Mouse (Mus musculus) embryonic facial prominence, embryonic 11.5 days (tissue): ENCODE data around the gene Narfl. TPM values are rescaled to one million over a fixed set of nuclear protein-coding genes. Genes with fewer than 3 reads are reported as not detected.

Experiments
- ATAC-seq: fragments of 200-750 bp; cut with Nextera tagmentation; replicated peaks from 2 replicates; pipeline ENCODE4 v1.8.0; 2017; ENCODE audit warnings: low read depth; ENCODE audit not compliant: insufficient number of reproducible peaks, low FRiP score, low TSS enrichment
- DNase-seq: peaks from one replicate; pipeline ENCODE4 v3.0.0-alpha.2; 2015; ENCODE audit warnings: low spot score
- H3K27ac ChIP-seq: fragments of 300-500 bp; sonication (generic); replicated peaks from 2 replicates; pipeline ENCODE4 v1.5.1; 2014; ENCODE audit warnings: mild to moderate bottlenecking, low read depth, low read length, control low read depth
- H3K27me3 ChIP-seq: fragments of 300-500 bp; sonication (generic); 2 replicates; pipeline ENCODE4 v1.6.1; 2014; ENCODE audit warnings: mild to moderate bottlenecking, low read length, moderate library complexity, mixed read lengths; ENCODE audit not compliant: control insufficient read depth, insufficient read depth
- H3K36me3 ChIP-seq: fragments of 300-500 bp; sonication (generic); replicated peaks from 2 replicates; pipeline ENCODE4 v1.6.1; 2014; ENCODE audit warnings: low read depth, mild to moderate bottlenecking, low read length, moderate library complexity, mixed read lengths; ENCODE audit not compliant: control insufficient read depth, insufficient read depth
- H3K4me1 ChIP-seq: fragments of 300-500 bp; sonication (generic); 2 replicates; pipeline ENCODE4 v1.6.1; 2014; ENCODE audit warnings: low read length, mixed read lengths; ENCODE audit not compliant: control insufficient read depth, insufficient read depth
- H3K4me2 ChIP-seq: fragments of 300-500 bp; sonication (generic); 2 replicates; pipeline ENCODE4 v1.6.1; 2014; ENCODE audit warnings: low read depth, mild to moderate bottlenecking, control low read depth, low read length, moderate library complexity
- H3K4me3 ChIP-seq: fragments of 300-500 bp; sonication (generic); 2 replicates; pipeline ENCODE4 v1.5.1; 2014; ENCODE audit warnings: low read depth, low read length, control low read depth
- H3K9ac ChIP-seq: fragments of 300-500 bp; sonication (generic); replicated peaks from 2 replicates; pipeline ENCODE4 v1.6.1; 2014; ENCODE audit warnings: mild to moderate bottlenecking, control low read depth, low read length
- H3K9me3 ChIP-seq: fragments of 300-500 bp; sonication (generic); replicated peaks from 2 replicates; pipeline ENCODE4 v1.6.1; 2016; ENCODE audit warnings: mild to moderate bottlenecking, low read length, inconsistent platforms, mixed read lengths; ENCODE audit not compliant: control insufficient read depth
- WGBS: fragments of 180-500 bp; shearing (Covaris S2); extraction: QIAGEN DNeasy Blood & Tissue Kit; methylation state at CpG from one replicate; pipeline ENCODE4 v1.1.7; 2014; 5-methylcytosine and 5-hydroxymethylcytosine counted together
- polyA plus RNA-seq: library from polyadenylated mRNA; unstranded; fragments of >200 nt; fragmentation: Nextera tagmentation; extraction: Ambion mirVana; gene quantifications from 2 replicates; pipeline ENCODE4 v1.2.1, GENCODE M21; 2014

Narfl gene
- polyA plus RNA-seq, 1 experiment from 2014 or later, result 23.8 TPM

- H3K4me1 ChIP-seq, result peaks cover 5% of the 10 kb centered on the region; the same call in 1 of the 2 replicates
Observed at GRCm38 (mm10) chr17:25786781-25787504, 13.4 kb downstream of the Narfl start.

GRCm38 (mm10) chr17:25791320-25791842, 17.8 kb downstream of the Narfl start:
- Histone ChIP-seq H3K4me2 (peak overlapping the region; percentile 87), H3K27me3 (no peaks in the 10 kb centered on the region), H3K9me3 (no peaks in the 10 kb centered on the region), H3K4me1 (peaks cover 7% of the 10 kb centered on the region), H3K4me3 (peak overlapping the region; percentile 67), H3K9ac (peak overlapping the region; percentile 83), H3K27ac (peak overlapping the region; percentile 90), H3K36me3 (no peaks in the 10 kb centered on the region; the same call in 1 of the 2 replicates)
- ATAC-seq (0 out of 2 replicates have a peak, but pooled peaks have one; percentile 3), DNase-seq (no peak)
- WGBS, result 27% methylated on average over 19 of the region's 19 CpGs

More at GRCm38 (mm10) chr17:25786781-25787504, 13.4 kb downstream of the Narfl start:
- Histone ChIP-seq H3K4me2 (no peak overlapping the region), H3K27me3 (no peaks in the 10 kb centered on the region), H3K9me3 (no peaks in the 10 kb centered on the region), H3K27ac (no peak overlapping the region), H3K36me3 (peaks cover 12% of the 10 kb centered on the region), H3K4me3 (no peak overlapping the region), H3K9ac (no peak overlapping the region)
- 89% methylated on average over 9 of the region's 9 CpGs for WGBS
- no peak for ATAC-seq
- no peak for DNase-seq

GRCm38 (mm10) chr17:25791843-25792527, 18.4 kb downstream of the Narfl start:
- WGBS, result under 1% methylated on average over 45 of the region's 45 CpGs
- peak overlapping the region; percentile 83 for H3K9ac ChIP-seq
- peaks cover 7% of the 10 kb centered on the region for H3K4me1 ChIP-seq
- H3K4me3 ChIP-seq, result peak overlapping the region; percentile 67
- peak overlapping the region; percentile 90 for H3K27ac ChIP-seq
- no peaks in the 10 kb centered on the region; the same call in 1 of the 2 replicates for H3K36me3 ChIP-seq
- peak overlapping the region; percentile 87 for H3K4me2 ChIP-seq
- peak; percentile 25 for ATAC-seq
- H3K9me3 ChIP-seq, result no peaks in the 10 kb centered on the region
- no peaks in the 10 kb centered on the region for H3K27me3 ChIP-seq
- DNase-seq, result peak; percentile 88

DNA sequence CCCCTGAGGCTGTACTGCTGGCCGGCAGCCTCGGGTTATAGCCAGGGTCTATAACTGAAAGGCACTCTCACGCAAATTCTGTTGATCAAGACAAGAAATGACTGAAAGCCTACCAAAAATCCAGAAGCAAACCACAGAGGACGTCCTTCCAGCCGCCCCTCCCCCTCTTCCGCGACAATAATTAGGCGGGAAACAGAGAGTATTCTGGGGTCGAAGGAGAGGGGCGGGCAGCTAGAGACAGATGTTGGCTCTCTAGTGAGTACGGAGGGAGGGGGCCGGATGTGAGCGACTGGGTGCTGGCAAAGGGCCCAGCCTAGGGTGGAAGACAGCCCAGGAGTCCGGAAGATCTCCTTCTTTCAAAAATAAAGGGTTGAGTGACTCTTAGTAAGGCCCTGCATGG, 19.0 kb downstream of the Narfl start, which contains the start of gene Fam173a:
Fam173a (minus strand) TSS at position 287 of the 400 bp plus-strand sequence.
- Histone ChIP-seq H3K4me1 (peaks cover 7% of the 10 kb centered on the region), H3K27ac (peak within 1 kb of the TSS; percentile 90), H3K27me3 (no peaks in the 10 kb centered on the region), H3K4me3 (peak within 1 kb of the TSS; percentile 67), H3K9me3 (no peaks in the 10 kb centered on the region), H3K9ac (peak within 1 kb of the TSS; percentile 83), H3K36me3 (no peaks in the 10 kb centered on the region; the same call in 1 of the 2 replicates), H3K4me2 (peak within 1 kb of the TSS; percentile 87)
- DNase-seq (peak; percentile 79), ATAC-seq (peak; percentile 21)
- WGBS, result 1% methylated on average over 13 of the region's 14 CpGs

GRCm38 (mm10) chr17:25794197-25794596, 20.6 kb downstream of the Narfl start:
- DNase-seq, result peak; percentile 22
- no peaks in the 10 kb centered on the region for H3K36me3 ChIP-seq
- ATAC-seq, result no peak
- H3K4me2 ChIP-seq, result no peak overlapping the region
- WGBS, result 44% methylated on average over 13 of the region's 13 CpGs
- peak overlapping the region; percentile 2; the same call in 1 of the 2 replicates for H3K9ac ChIP-seq
- peak overlapping the region; percentile 80; the same call in 1 of the 2 replicates for H3K4me3 ChIP-seq
- no peaks in the 10 kb centered on the region for H3K27me3 ChIP-seq
- H3K27ac ChIP-seq, result no peak overlapping the region
- peaks cover 7% of the 10 kb centered on the region for H3K4me1 ChIP-seq
- no peaks in the 10 kb centered on the region for H3K9me3 ChIP-seq

- peak overlapping the region; percentile 97 for H3K4me2 ChIP-seq
- peak overlapping the region; percentile 30; the same call in 1 of the 2 replicates for H3K27ac ChIP-seq
- H3K36me3 ChIP-seq, result no peaks in the 10 kb centered on the region
- 70% methylated on average over 17 of the region's 17 CpGs for WGBS
- DNase-seq (no peak), ATAC-seq (no peak)
- peaks cover 7% of the 10 kb centered on the region for H3K4me1 ChIP-seq
- peak overlapping the region; percentile 80 for H3K4me3 ChIP-seq
- H3K27me3 ChIP-seq, result no peaks in the 10 kb centered on the region
- H3K9ac ChIP-seq, result peak overlapping the region; percentile 81
- no peaks in the 10 kb centered on the region for H3K9me3 ChIP-seq
Observed at GRCm38 (mm10) chr17:25794998-25795397, 21.4 kb downstream of the Narfl start.

DNA sequence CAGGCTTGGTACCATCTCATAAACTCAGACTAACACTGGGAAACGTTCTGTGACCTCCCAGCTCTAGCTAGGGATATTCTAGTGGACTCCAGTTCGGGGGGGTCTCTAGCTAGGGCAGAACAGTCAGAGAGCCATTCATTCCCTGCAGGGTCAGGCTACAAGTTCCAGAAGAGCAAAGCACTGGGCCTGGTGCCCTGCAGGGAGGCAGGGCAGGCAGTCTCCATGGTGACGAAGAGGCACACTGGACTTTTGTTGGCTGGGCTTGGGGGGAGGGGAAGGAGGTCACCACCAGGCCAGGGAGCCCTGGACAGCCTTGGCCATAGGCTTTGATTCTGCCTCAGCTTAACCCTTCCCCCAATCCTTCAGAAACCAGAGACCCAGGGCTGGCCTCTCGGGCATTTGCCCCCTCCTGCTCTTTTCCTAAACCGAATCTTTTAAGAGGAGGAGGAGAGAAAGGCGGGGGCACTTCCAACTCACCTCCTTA, 22.1 kb downstream of the Narfl start, which contains the start of gene AC134908.4:
AC134908.4 (minus strand) TSS at position 51 of the 484 bp plus-strand sequence.
- H3K4me3 ChIP-seq, result peak within 1 kb of the TSS; percentile 80
- no peaks in the 10 kb centered on the region for H3K9me3 ChIP-seq
- no peaks in the 10 kb centered on the region for H3K27me3 ChIP-seq
- no peaks in the 10 kb centered on the region for H3K36me3 ChIP-seq
- 3% methylated on average over 6 of the region's 6 CpGs for whole genome bisulfite sequencing
- H3K4me1 ChIP-seq, result peaks cover 7% of the 10 kb centered on the region
- DNase-seq, result peak; percentile 65
- H3K27ac ChIP-seq, result peak within 1 kb of the TSS; percentile 68
- H3K9ac ChIP-seq, result peak within 1 kb of the TSS; percentile 81
- ATAC-seq, result 0 out of 2 replicates have a peak, but pooled peaks have one; percentile 24
- H3K4me2 ChIP-seq, result peak within 1 kb of the TSS; percentile 97
